Mouse (Mus musculus) urinary bladder, postnatal 25 days (tissue): Measurements from ENCODE around the gene Stx7.

Source experiments
- DNase-seq: peaks from one replicate; pipeline ENCODE4 v3.0.0; 2022; ENCODE audit warnings: low spot score

Stx7 gene

DNA sequence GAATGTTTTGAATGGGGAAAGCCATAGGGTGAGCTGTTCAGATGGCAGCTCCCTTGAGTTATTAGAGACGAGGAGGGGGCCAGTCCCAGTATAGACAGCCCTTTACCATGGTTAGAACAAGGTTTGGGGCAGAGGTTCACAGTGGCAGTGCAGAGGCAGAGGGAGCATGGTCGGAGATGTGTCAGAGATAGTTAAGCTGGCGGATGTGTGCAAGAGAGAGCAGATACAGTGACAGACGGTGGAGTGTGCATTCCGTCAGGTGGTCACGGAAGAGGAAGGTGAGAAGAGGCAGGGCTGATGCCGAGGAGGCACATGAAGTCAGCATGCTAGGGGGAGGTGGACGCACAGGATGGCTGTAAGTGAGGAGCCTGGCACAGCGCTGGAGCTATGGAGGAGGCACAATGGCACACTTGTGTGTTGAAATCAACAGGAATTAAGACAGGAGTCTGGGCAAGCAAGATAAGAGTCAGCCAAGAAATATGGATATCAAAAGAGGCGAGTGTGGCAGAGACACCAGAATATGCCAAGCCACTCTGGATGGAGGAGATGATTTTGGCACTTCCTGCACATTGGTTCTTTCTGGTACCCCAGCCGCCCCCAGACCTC lies 19.0 kb downstream of the Stx7 start:
- DNase-seq = no peak

DNA sequence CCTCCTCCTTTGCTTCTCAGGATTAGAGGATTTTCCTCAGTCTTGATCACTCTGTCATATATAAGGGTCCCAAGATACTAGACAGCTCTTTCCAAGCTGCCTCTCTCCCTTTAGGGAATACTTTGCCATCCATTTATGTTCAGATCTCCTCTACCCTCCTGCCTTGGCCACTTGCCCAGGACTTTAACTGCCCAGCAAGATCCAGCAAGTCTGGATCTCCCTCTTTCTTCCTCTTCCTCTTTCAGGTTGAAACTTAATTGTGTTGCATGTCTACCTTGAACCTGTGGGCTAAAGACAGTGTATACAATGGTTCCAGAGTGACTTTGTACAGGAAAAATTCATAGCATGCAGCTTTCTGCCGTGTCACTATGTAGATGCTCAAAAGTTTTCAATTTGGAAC lies 19.8 kb downstream of the Stx7 start:
- no peak for DNase-seq

DNA sequence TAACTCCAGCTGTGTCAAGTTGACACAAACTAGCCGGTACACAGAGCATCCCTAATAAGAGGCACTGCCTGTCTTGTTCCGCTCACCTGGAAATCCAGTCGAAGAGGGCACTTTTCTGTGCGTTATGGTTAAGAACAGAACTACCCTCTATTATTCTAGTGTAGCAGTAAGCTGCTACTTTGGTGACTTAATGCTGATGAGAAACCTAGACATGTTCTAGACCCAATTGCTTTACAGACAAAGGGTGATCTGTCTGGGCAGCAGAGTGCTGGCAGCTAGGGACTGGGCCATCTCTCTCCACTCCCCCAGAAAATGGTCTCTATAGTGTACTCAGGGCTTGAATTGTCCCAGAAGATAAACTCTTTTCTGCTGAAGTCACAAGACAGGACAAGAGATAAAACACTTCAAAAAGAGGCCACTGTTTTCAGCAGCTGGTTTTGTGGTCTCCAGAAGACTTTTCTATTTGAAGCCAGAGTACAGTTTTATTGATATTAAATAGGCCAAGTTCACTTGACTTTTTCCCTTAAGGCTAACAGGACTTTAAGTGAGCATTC lies 22.9 kb downstream of the Stx7 start:
- DNase-seq = no peak

DNA sequence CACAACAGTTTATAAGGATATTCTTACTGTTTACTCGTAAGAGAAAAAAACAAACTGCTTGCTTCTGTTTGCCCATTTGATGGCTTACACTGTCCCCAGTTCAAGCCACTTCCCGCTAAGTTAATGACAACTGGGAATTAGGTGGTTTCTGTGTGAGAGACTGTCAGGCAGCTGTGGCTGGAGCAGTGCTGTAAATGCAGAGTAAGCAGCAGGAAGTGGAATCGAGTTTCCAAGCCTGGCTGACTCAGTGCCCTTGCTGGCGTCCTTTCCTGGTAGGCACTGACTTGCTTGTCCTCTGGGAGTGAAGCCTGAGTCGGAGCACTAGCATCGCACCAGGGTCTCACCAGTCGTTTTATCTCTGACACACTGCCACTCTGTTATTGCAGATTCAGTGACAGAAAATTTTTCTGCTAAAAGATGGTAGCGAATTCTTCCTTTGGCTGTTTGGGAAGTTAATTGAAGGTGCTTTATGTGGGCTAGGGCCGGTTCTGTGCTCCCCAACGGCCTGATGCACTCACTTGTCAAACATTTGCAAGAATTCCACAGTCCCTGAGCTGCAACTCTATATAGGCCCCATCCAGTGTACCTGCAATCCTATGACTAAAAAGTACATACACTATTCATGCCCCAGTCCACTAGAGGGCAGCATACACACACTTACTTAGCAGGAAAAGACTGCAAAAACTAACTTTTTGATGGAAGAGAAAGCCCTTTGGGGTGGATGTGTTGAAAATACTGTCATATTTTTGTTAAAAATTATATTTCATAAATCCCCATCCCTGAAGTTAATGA lies 24.3 kb downstream of the Stx7 start:
- peak; percentile 39 for DNase-seq

DNA sequence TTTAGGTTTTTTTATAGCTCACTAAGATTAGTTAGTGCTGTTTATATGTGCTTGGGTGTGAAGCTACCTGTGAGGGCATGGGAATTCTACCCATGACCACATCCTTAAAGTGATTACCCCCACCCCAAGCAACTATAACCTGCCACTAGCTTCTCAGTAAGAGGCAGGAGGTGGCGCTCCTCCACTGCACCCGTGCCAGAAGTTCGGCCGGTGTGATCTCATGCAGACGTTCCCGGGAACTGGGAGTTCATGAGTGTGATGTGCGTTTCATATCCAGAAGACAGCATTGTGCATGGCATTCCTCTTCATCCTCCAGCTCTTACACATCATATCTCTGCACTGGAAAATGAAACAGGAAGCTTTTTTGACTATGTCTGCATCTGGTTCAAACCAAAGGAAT lies 41.3 kb downstream of the Stx7 start:
- DNase-seq = no peak

DNA sequence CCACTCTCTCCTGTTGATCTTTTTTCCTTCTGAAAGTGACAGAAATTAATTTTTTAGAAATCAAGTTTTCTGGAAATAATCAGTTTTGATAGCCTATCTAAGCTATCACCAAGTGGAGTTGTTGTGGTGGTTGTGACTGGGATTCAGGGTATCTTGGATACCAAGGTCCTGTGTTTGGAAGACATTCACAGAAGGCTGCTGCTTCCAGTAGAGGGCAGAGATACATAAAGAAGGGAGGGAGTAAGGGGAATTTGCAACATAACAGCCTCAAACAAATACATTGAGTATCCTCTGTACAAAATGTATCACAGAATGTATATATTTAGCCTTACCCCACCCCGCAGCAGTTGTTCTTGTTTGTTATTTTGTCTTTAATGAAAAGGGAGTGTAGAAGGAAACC lies 42.9 kb downstream of the Stx7 start:
- DNase-seq = no peak

DNA sequence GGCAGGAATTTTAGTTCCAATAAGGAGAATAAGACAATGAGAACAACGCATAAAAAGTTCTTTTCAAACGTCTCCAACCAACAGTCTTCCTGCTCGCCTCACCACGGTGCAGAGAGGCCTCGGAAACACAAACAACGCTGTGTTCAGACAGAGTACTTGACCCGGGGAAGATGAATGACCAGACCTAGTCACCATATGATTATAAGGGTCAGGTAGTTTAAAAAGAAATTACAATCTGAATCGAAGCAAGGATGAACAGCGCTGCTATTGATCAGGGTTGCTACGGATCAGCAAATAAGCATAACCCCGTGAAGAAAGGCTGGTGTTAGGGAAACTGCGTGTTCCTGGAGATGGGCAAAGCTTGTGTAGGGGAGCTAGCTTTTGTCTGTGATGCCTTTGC lies 50.2 kb downstream of the Stx7 start:
- DNase-seq = no peak

DNA sequence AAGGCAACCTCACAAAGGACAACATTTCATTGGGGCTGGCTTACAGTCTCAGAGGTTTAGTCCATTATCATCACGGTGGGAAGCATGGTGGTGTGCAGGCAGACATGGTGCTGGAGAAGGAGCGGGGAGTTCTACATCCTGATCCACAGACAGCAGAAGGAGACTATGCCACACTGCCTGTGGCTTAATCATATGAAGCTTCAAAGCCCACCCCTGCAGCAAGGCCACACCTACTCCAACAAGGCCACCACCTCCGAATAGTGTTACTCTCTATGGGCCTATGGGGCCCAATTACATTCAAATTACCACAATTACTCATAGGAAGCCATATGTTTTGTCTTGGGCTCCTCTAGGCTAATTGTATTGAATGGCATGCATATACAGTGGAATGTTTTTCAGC lies 51.0 kb downstream of the Stx7 start:
- DNase-seq = no peak

DNA sequence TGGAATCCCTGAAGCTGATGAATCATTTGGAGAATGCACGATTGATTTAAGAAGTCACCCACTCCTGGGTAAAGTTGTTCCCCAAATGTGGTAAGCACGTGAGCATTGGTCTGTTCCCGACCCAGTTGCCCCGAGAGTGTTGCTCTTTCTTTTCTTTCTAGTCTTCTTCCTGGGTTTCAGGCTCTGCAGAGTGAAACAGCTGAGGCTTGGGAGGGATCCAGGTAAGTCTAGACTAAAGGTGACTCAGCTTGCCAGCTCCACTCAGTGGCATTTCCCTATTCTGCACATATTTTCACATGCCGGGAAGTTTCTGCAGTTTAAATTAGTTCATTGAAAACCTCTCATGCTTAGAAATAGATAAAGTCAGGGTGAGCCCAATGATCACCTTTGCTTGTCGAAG lies 61.0 kb downstream of the Stx7 start:
- DNase-seq = no peak

DNA sequence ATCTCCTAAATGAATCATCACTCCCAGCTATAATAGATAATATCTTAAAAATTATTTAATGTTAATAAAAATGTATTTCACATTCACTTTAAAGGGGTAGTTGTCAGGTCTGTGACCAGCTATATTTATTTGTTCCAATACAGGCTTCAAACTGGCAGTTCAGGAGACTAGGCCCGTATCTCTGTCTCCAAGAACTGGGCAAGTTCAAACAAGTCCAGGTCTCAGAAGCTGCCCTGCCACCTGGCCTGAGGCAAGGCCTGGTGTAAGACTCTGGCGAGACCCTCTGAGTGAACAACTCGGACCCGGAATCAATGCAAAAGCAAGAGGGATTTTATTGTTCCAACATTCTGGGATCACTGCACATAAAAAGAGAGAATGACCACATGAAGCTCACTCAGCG lies 64.2 kb downstream of the Stx7 start:
- DNase-seq = no peak

DNA sequence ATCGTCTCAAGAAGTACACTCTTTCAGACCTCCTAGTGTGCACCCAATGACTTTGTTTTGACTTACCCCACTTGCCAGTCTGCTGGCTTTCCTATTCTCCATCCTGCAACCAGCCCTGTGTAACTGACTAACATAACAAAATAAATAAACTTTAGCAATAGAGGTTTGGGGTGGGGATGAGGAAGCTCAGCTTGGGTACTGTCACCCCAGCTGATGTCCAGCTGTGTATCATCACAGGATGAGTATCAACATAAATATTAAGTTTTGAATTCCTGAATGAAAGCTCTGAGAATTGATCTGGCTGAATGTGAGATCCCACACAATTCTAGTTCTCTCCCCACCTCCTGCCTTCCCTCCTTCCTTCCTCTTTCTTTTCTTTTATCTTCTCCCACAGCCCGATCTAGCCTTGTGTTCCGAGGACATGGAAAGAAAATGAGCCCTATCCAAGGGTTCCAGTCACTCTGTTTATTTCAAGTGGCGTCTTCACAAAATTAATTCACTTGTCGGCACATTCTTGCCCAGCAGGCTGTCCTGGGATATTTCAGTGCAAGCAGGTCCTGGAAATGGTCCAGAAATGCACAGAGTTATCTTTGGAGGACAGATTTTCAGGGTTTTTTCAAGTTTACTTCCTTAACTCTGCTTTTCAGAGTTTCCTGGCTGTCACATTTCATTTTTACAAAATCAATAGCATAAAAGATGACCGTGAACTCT lies 68.6 kb downstream of the Stx7 start:
- DNase-seq = no peak

DNA sequence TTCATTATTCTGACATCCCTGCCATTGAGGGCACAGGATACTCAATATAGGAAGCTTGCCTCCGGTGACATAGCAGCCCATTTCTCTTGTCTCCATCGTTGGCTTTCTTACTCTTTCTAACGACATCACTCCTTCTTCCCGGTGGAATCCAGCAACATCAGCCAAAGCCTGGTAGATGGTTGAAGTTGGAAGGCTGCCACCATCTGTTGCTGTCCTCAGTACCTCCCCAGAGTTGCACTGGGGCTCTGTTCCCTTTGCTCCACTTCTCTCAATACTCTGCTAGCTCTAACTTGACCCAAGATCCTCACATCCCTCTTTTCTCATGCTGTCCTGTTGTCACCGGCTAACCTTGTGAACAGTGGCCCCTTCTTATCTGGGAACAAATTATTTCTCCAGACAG lies 71.8 kb downstream of the Stx7 start:
- DNase-seq = no peak

DNA sequence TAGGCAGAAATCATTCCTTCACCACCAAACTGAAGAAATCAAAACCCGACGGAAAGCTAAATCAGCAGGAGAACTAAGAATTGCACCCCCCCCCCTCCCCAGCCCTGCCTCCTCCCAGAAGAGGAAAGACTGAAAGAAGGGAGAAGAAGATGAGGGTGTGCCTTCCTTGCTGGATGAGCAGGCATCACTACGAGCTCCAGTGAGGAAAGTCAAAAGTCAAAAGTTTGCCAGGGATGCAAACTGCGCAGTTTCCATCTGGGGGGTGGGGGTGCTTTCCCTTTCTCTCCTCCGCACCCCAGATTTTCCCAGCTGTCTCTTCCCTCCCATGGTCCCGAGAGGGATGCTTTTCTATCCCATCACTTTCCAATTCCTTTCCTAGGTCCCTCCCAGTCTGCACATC lies 73.8 kb downstream of the Stx7 start:
- DNase-seq = no peak

DNA sequence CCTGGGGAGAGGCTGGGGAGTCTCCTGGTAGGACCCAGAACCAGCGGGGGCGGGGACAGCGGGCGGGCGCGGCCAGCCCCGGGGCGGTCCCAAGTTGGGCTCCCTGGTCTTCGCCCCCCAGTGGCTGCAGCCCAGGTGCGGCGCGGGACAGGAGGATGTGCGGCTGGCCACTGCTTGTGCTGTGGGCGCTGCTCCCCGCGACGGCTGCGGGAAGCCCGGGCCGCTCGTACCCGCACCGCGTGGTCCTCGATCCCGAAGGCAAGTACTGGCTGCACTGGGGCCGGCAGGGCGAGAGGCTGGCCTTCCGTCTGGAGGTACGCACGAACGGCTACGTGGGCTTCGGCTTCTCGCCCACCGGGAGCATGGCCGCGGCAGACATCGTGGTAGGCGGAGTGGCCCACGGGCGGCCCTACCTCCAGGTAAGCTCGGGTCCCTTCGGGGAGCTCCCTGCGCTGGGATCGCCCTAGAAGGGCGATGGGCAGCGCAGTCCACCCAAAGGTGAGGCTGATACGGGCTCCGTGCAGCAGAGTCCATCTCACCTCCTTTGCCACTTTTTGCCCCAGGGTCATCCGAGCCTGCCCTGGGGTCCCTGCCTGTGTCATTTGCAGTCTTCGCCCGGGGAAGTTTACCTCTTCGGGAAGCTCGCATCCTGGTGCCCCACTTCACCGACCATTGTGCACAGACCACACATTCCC lies 74.5 kb downstream of the Stx7 start, which contains the start of gene Moxd1:
Gene Moxd1 (plus strand): TSS at position 69 of the 695 bp plus-strand sequence.
- DNase-seq = peak; percentile 26

DNA sequence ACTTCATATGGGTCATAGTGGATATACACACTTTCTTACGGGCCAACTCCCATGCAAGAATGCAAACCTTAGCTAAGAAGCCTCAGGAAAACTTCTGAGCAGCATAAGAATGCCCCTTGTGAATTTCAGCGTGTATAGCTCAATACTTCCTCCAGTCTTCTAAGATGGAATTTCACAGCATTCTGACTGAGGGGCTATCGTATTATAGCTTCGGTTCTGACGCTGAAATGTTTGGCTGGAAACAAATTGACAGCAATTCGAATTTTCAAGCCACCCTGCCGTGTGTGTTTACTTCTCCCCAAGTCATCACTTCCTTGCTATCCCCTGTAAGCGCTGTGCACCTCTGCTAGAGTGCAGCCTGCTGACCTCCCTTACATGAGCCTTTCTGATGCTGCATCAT lies 75.5 kb downstream of the Stx7 start:
- no peak for DNase-seq

DNA sequence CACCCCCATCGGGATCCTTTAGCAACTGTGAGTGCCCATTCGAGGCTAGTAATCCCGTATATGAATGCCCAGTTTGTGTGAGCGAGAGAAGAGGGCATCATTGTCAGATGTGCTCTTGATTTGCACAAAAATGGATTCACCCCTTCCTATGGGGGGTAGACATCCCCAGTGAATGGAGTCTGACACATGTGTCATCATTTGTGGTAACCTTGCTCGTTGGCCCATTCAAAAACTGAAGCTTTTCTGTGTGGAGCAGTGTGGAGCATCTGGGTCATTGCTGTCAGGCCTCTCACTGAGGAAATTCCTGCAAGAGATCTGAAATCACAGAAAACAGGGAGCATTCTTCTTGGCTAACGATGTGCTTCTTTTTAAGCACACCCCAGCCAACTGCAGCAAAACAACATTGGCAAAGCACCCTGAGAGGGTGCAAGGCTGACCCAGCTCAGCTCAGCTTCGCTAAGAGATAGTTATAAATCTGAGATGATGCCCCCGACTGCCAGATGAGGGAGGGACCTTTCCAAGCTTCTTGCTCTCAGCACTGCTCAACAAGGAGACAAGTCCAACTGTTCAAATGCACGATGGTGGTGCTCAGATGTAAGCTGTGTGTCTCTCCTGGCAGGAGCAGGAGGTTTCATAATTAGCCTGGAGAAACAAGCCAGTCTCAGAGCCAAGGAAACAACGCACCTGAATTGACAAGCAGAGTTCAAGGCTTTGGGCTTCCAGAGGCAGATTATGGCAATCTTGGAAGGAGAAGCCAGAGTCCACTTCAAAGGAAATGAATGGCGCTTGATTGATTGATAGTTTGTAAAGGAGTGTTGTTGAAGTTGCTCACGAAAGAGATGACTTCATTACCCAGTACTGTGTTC lies 79.4 kb downstream of the Stx7 start:
- no peak for DNase-seq

DNA sequence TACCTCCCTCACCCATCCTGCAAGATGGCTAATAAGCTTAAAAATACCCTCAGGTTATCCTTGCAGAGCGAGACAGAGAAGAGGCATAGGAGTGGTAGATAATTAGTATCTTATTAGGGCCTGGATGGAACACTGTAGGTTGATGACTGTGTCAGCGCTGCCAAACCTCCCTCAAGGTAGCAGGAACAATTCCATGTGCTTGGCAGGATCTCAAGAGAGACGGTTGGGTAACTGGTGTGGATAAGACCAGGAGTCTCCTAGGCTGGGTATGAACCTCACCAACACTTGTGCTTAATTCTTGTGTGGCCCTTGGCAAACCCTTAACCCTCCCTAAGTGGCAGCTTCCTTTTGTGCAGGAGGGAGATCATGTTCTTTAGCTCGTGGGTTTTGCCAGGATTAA lies 83.2 kb downstream of the Stx7 start:
- no peak for DNase-seq

DNA sequence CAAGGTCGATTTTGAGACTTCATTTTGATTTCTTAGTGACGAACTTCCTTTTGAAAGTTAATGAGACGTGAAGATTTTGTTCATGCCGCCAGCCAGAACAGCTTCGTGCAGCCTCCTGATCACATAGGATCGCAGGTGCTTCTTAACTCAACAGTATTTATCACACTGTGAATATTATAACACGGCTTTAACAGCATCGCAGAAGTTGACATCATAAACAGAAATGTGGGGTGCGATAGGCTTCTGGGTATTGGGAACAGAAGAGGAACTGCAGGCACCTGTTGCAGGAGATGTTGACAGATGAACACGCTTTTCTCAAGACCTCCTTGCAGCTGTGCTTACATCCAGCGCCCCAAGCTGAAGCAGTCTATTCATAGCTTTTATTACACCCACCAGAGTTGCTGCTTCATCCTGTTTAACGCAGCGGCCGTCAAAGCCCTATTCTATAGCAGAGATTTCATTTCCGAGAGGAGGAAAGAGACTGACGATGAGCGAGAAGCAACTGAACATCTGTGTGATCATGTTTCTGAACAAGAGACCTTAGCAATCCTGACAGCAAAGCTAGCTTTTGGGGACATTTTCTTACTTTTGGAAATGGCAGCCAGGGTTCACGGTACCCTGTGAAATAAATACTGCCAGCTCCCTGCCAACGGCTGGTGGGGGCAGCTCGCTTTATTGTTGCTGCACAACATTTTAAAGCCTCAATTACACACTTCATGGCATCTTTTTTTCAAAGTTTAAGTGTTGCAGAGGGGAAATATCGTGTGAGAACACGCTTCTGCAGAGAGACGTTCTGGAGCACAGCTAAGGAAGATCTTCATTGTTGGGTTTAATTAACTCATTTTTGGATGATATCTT lies 86.6 kb downstream of the Stx7 start:
- no peak for DNase-seq
